Mouse (Mus musculus) CH12.LX (cell line): ENCODE measurements around the gene Gpr152. TPM values are rescaled to one million over a fixed set of nuclear protein-coding genes. Genes with fewer than 3 reads are reported as not detected.

Source experiments
- DNase-seq: peaks from one replicate; pipeline ENCODE4 v3.0.0-alpha.2; 2013; ENCODE audit errors: extremely low read depth
- H3K27ac ChIP-seq: 2 replicates; pipeline ENCODE4 v1.5.1; 2012; ENCODE audit warnings: low read depth, mild to moderate bottlenecking, control low read depth, moderate library complexity; ENCODE audit not compliant: insufficient read depth
- H3K27me3 ChIP-seq: replicated peaks from 2 replicates; pipeline ENCODE3; 2012; ENCODE audit warnings: inconsistent platforms
- H3K36me3 ChIP-seq, 2 experiments: replicated peaks in 1 of 2; 2 replicates each; pipeline versions ENCODE3 to v1.6.1; 2012; ENCODE audit warnings: inconsistent platforms in 1 of 2, low read length in 1 of 2, mild to moderate bottlenecking in 1 of 2, mixed read lengths in 1 of 2, moderate library complexity in 1 of 2; ENCODE audit not compliant: control insufficient read depth in 1 of 2, insufficient read depth in 1 of 2
- H3K4me1 ChIP-seq, 2 experiments: 2 replicates each; pipeline ENCODE4 v1.6.1; 2012; ENCODE audit warnings: inconsistent platforms in 1 of 2, moderate library complexity in 1 of 2; ENCODE audit not compliant: insufficient read depth in 2 of 2, control insufficient read depth in 1 of 2
- H3K4me2 ChIP-seq: 2 replicates; pipeline ENCODE4 v1.6.1; 2012; ENCODE audit warnings: low read depth, mild to moderate bottlenecking, control low read depth; ENCODE audit not compliant: poor library complexity, insufficient read depth, severe bottlenecking
- H3K4me3 ChIP-seq, 3 experiments: fragments of 150-350 bp in 1 of 3; sonication (generic) in 1 of 3; replicated peaks in 1 of 3; 2 replicates each; pipeline versions ENCODE3 to v1.5.1; 2011 to 2012; ENCODE audit warnings: low read depth in 2 of 3, low read length in 2 of 3, mild to moderate bottlenecking in 2 of 3, moderate library complexity in 2 of 3, control low read depth in 1 of 3, improper control_type of control experiment in 1 of 3, inconsistent platforms in 1 of 3, mixed read lengths in 1 of 3; ENCODE audit not compliant: poor library complexity in 1 of 3
- H3K79me2 ChIP-seq: replicated peaks from 2 replicates; pipeline ENCODE4 v1.6.1; 2012; ENCODE audit warnings: mild to moderate bottlenecking, moderate library complexity; ENCODE audit not compliant: control insufficient read depth, poor library complexity, insufficient read depth, severe bottlenecking; ENCODE audit errors: extremely low read depth
- H3K9ac ChIP-seq: 2 replicates; pipeline ENCODE4 v1.6.1; 2012; ENCODE audit warnings: low read depth, mild to moderate bottlenecking, control low read depth, moderate library complexity; ENCODE audit not compliant: insufficient read depth
- H3K9me3 ChIP-seq: replicated peaks from 2 replicates; pipeline ENCODE3; 2012; ENCODE audit warnings: low read length, inconsistent platforms, mixed read lengths
- BHLHE40 ChIP-seq: IDR thresholded peaks from 2 replicates; pipeline ENCODE4 v1.6.1; 2011; ENCODE audit warnings: mild to moderate bottlenecking, low read depth, low read length, improper control_type of control experiment
- CHD1 ChIP-seq: IDR thresholded peaks from 2 replicates; pipeline ENCODE4 v1.6.1; 2012; ENCODE audit warnings: low read depth, low read length, improper control_type of control experiment, inconsistent platforms
- CHD2 ChIP-seq: IDR thresholded peaks from 2 replicates; pipeline ENCODE4 v1.6.1; 2011; ENCODE audit warnings: low read length, improper control_type of control experiment
- CTCF ChIP-seq, 2 experiments: IDR thresholded peaks in 1 of 2; conservative IDR thresholded peaks in 1 of 2; 2 replicates each; pipeline ENCODE4 v1.5.1; 2011 to 2012; ENCODE audit warnings: low read depth in 2 of 2, low read length in 2 of 2, improper control_type of control experiment in 1 of 2, inconsistent platforms in 1 of 2, mild to moderate bottlenecking in 1 of 2, moderate library complexity in 1 of 2
- E2F4 ChIP-seq: IDR thresholded peaks from 2 replicates; pipeline ENCODE4 v1.6.1; 2011; ENCODE audit warnings: low read depth, low read length, improper control_type of control experiment; ENCODE audit not compliant: insufficient replicate concordance
- ELF1 ChIP-seq: IDR thresholded peaks from 2 replicates; pipeline ENCODE4 v1.6.1; 2014; ENCODE audit warnings: low read depth, mild to moderate bottlenecking, inconsistent platforms, low read length, improper control_type of control experiment
- EP300 ChIP-seq: IDR thresholded peaks from 2 replicates; pipeline ENCODE4 v1.6.1; 2011; ENCODE audit warnings: low read length, improper control_type of control experiment
- ETS1 ChIP-seq: conservative IDR thresholded peaks from 2 replicates; pipeline ENCODE4 v1.6.1; 2012; ENCODE audit warnings: low read depth, mild to moderate bottlenecking, inconsistent platforms, low read length, improper control_type of control experiment, moderate library complexity
- GABPA ChIP-seq: IDR thresholded peaks from 2 replicates; pipeline ENCODE4 v1.6.1; 2012; ENCODE audit warnings: low read depth, low read length, improper control_type of control experiment, inconsistent platforms; ENCODE audit not compliant: insufficient replicate concordance
- HCFC1 ChIP-seq: IDR thresholded peaks from 2 replicates; pipeline ENCODE4 v1.6.1; 2012; ENCODE audit warnings: low read depth, mild to moderate bottlenecking, inconsistent platforms, low read length, improper control_type of control experiment
- IRF4 ChIP-seq: IDR thresholded peaks from 2 replicates; pipeline ENCODE4 v1.6.1; 2014; ENCODE audit warnings: low read depth, mild to moderate bottlenecking, inconsistent platforms, low read length, improper control_type of control experiment
- JUN ChIP-seq: IDR thresholded peaks from 2 replicates; pipeline ENCODE4 v1.6.1; 2011; ENCODE audit warnings: low read depth, mild to moderate bottlenecking, low read length, improper control_type of control experiment, moderate library complexity; ENCODE audit not compliant: insufficient read depth
- JUND ChIP-seq: conservative IDR thresholded peaks from 2 replicates; pipeline ENCODE4 v1.6.1; 2011; ENCODE audit warnings: low read depth, low read length, improper control_type of control experiment
- KAT2A ChIP-seq: IDR thresholded peaks from 2 replicates; pipeline ENCODE4 v1.6.1; 2012; ENCODE audit warnings: low read length, improper control_type of control experiment, inconsistent platforms; ENCODE audit not compliant: insufficient replicate concordance
- MAFK ChIP-seq: IDR thresholded peaks from 2 replicates; pipeline ENCODE4 v1.6.1; 2011; ENCODE audit warnings: low read length, improper control_type of control experiment; ENCODE audit not compliant: insufficient replicate concordance
- MAX ChIP-seq: IDR thresholded peaks from 2 replicates; pipeline ENCODE4 v1.6.1; 2011; ENCODE audit warnings: low read length, improper control_type of control experiment
- MAZ ChIP-seq: IDR thresholded peaks from 2 replicates; pipeline ENCODE4 v1.6.1; 2012; ENCODE audit warnings: low read depth, mild to moderate bottlenecking, inconsistent platforms, low read length, improper control_type of control experiment, moderate library complexity
- MEF2A ChIP-seq: IDR thresholded peaks from 2 replicates; pipeline ENCODE4 v1.6.1; 2014; ENCODE audit warnings: low read depth, mild to moderate bottlenecking, inconsistent platforms, low read length, improper control_type of control experiment, borderline replicate concordance
- MXI1 ChIP-seq: IDR thresholded peaks from 2 replicates; pipeline ENCODE4 v1.6.1; 2011; ENCODE audit warnings: mild to moderate bottlenecking, low read depth, low read length, improper control_type of control experiment
- MYC ChIP-seq: IDR thresholded peaks from 2 replicates; pipeline ENCODE4 v1.6.1; 2011; ENCODE audit warnings: low read depth, mild to moderate bottlenecking, improper control_type of control experiment, low read length
- NELFE ChIP-seq: IDR thresholded peaks from 2 replicates; pipeline ENCODE4 v1.6.1; 2011; ENCODE audit warnings: low read depth, low read length, improper control_type of control experiment
- NRF1 ChIP-seq: IDR thresholded peaks from 2 replicates; pipeline ENCODE4 v1.6.1; 2014; ENCODE audit warnings: low read depth, mild to moderate bottlenecking, inconsistent platforms, low read length, improper control_type of control experiment, moderate library complexity
- PAX5 ChIP-seq: IDR thresholded peaks from 2 replicates; pipeline ENCODE4 v1.6.1; 2012; ENCODE audit warnings: low read length, inconsistent platforms, mixed read lengths
- POLR2A ChIP-seq: IDR thresholded peaks from 2 replicates; pipeline ENCODE4 v1.6.1; 2011; ENCODE audit warnings: low read depth, mild to moderate bottlenecking, improper control_type of control experiment, low read length
- POLR2AphosphoS2 ChIP-seq: IDR thresholded peaks from 2 replicates; pipeline ENCODE4 v1.6.1; 2011; ENCODE audit warnings: low read depth, low read length, improper control_type of control experiment
- RAD21 ChIP-seq: IDR thresholded peaks from 2 replicates; pipeline ENCODE4 v1.6.1; 2011; ENCODE audit warnings: low read depth, mild to moderate bottlenecking, low read length, improper control_type of control experiment, moderate library complexity
- RCOR1 ChIP-seq: conservative IDR thresholded peaks from 2 replicates; pipeline ENCODE4 v1.6.1; 2012; ENCODE audit warnings: low read depth, mild to moderate bottlenecking, inconsistent platforms, low read length, improper control_type of control experiment
- SIN3A ChIP-seq: IDR thresholded peaks from 2 replicates; pipeline ENCODE4 v1.6.1; 2012; ENCODE audit warnings: low read length, improper control_type of control experiment, inconsistent platforms
- SMC3 ChIP-seq: IDR thresholded peaks from 2 replicates; pipeline ENCODE4 v1.6.1; 2011; ENCODE audit warnings: low read depth, low read length, improper control_type of control experiment
- TBP ChIP-seq: conservative IDR thresholded peaks from 2 replicates; pipeline ENCODE4 v1.6.1; 2011; ENCODE audit warnings: low read depth, low read length, improper control_type of control experiment
- TCF12 ChIP-seq: IDR thresholded peaks from 2 replicates; pipeline ENCODE4 v1.6.1; 2014; ENCODE audit warnings: low read depth, mild to moderate bottlenecking, inconsistent platforms, low read length, improper control_type of control experiment
- UBTF ChIP-seq: IDR thresholded peaks from 2 replicates; pipeline ENCODE4 v1.6.1; 2012; ENCODE audit warnings: low read depth, mild to moderate bottlenecking, inconsistent platforms, low read length, improper control_type of control experiment, moderate library complexity
- USF1 ChIP-seq: IDR thresholded peaks from 2 replicates; pipeline ENCODE4 v1.6.1; 2014; ENCODE audit warnings: low read depth, mild to moderate bottlenecking, inconsistent platforms, low read length, improper control_type of control experiment
- USF2 ChIP-seq: conservative IDR thresholded peaks from 2 replicates; pipeline ENCODE4 v1.6.1; 2011; ENCODE audit warnings: low read depth, low read length, improper control_type of control experiment
- ZC3H11A ChIP-seq: IDR thresholded peaks from 2 replicates; pipeline ENCODE4 v1.6.1; 2012; ENCODE audit warnings: low read depth, mild to moderate bottlenecking, inconsistent platforms, low read length, improper control_type of control experiment
- ZKSCAN1 ChIP-seq: IDR thresholded peaks from 2 replicates; pipeline ENCODE4 v1.6.1; 2012; ENCODE audit warnings: low read depth, inconsistent platforms, low read length, improper control_type of control experiment, borderline replicate concordance
- ZMIZ1 ChIP-seq: IDR thresholded peaks from 2 replicates; pipeline ENCODE4 v1.6.1; 2012; ENCODE audit warnings: low read depth, mild to moderate bottlenecking, inconsistent platforms, low read length, improper control_type of control experiment
- ZNF384 ChIP-seq: IDR thresholded peaks from 2 replicates; pipeline ENCODE4 v1.6.1; 2012; ENCODE audit warnings: low read depth, low read length, improper control_type of control experiment, inconsistent platforms
- dilution Hi-C: fragments of 300-500 bp; cut with MboI; formaldehyde crosslinking; loops from 2 replicates; pipeline ENCODE4 v1.14.3; 2020; ENCODE audit warnings: low sequenced_read_pairs; ENCODE audit not compliant: extremely low pct_unique_long_range_greater_than_20kb, extremely low pct_ligation_motif_present
- in situ Hi-C: fragments of 300-500 bp; cut with MboI; formaldehyde crosslinking; loops from 3 replicates; pipeline ENCODE4 v1.14.3; 2019; ENCODE audit warnings: low sequenced_read_pairs, low pct_ligation_motif_present, low pct_unique_long_range_greater_than_20kb, mixed read lengths
- polyA plus RNA-seq: library from polyadenylated mRNA; unstranded; fragments of >175 nt; gene quantifications from 2 replicates; pipeline ENCODE4 v1.2.1, GENCODE M21; 2012; ENCODE audit warnings: low read depth; ENCODE audit not compliant: insufficient read length
- total RNA-seq, 2 experiments: library from RNA; depleted of rRNA; stranded (reverse); fragments of 300-350 nt in 1 of 2; fragments of >200 nt in 1 of 2; gene quantifications; 2 replicates each; pipeline ENCODE4 v1.2.3; 2012 to 2014

Gpr152 gene
- total and polyA plus RNA-seq, 3 experiments: 0.05 to 0.71 (median 0.17) TPM

- Histone ChIP-seq H3K36me3 (peaks cover 80 to 92% of the 10 kb centered on the region in 2 experiments), H3K4me3 (no peak overlapping the region), H3K9me3 (no peaks in the 10 kb centered on the region), H3K4me1 (peaks cover 19 to 54% of the 10 kb centered on the region in 2 experiments), H3K27ac (peak overlapping the region; percentile 89), H3K27me3 (no peaks in the 10 kb centered on the region), H3K79me2 (no peaks in the 10 kb centered on the region), H3K4me2 (peak overlapping the region; percentile 53), H3K9ac (peak overlapping the region; percentile 39)
- 0 out of 2 replicates have a peak, but pooled peaks have one; percentile 56 for TF ChIP-seq KAT2A
- TF ChIP-seq USF2: peak; percentile 63
- no peak for TF ChIP-seq TBP
- no peak for TF ChIP-seq SMC3
- peak; percentile 78 for TF ChIP-seq IRF4
- TF ChIP-seq MAZ: 0 out of 2 replicates have a peak, but pooled peaks have one; percentile 9
- TF ChIP-seq USF1: peak; percentile 69
- no peak for TF ChIP-seq ZNF384
- no peak for TF ChIP-seq POLR2AphosphoS2
- TF ChIP-seq HCFC1: no peak
- no peak for TF ChIP-seq E2F4
- TF ChIP-seq MXI1: no peak
- no peak for TF ChIP-seq ZMIZ1
- no peak for TF ChIP-seq RCOR1
- no peak; the same call in 1 of the 2 replicates for TF ChIP-seq ELF1
- TF ChIP-seq TCF12: peak; percentile 27; the same call in 1 of the 2 replicates
- TF ChIP-seq MYC: no peak
- TF ChIP-seq BHLHE40: peak; percentile 76
- TF ChIP-seq PAX5: no peak
- TF ChIP-seq NRF1: no peak
- TF ChIP-seq CHD2: peak; percentile 62
- TF ChIP-seq SIN3A: peak; percentile 39; the same call in 1 of the 2 replicates
- TF ChIP-seq NELFE: no peak
- TF ChIP-seq ZKSCAN1: no peak
- TF ChIP-seq MEF2A: peak; percentile 62; the same call in 1 of the 2 replicates
- TF ChIP-seq JUN: no peak
- no peak for TF ChIP-seq CTCF (conservative IDR thresholded peaks at IDR 0.05 in 1 of 2, IDR thresholded peaks at IDR 0.05 in 1 of 2; ENCODE audit: low read depth in 2 of 2, low read length in 2 of 2)
- peak; percentile 61; the same call in 1 of the 2 replicates for TF ChIP-seq EP300
- TF ChIP-seq UBTF: no peak
- TF ChIP-seq MAFK: no peak
- TF ChIP-seq ETS1: peak; percentile 76
- TF ChIP-seq RAD21: no peak
- 0 out of 2 replicates have a peak, but pooled peaks have one; percentile 24 for TF ChIP-seq POLR2A
- peak; percentile 84 for TF ChIP-seq MAX
- TF ChIP-seq CHD1: no peak
- TF ChIP-seq JUND: no peak
- TF ChIP-seq ZC3H11A: no peak
- TF ChIP-seq GABPA: no peak
- dilution Hi-C loops (no loop called here), in situ Hi-C loops (no loop called here)
- DNase-seq: peak; percentile 82
Observed at GRCm38 (mm10) chr19:4113806-4114230, 25.8 kb upstream of the Gpr152 start.
